Mouse (Mus musculus): ENCODE data around the gene Plppr2. TPM values are rescaled to one million over a fixed set of nuclear protein-coding genes. Genes with fewer than 3 reads are reported as not detected.

Gene Plppr2
- polyA plus RNA-seq (2017; shearing (Covaris generic)) = 2.8 TPM

GRCm38 (mm10) chr9:21936692-21937570 is at the start of gene Plppr2:
Gene Plppr2, plus strand, starts transcription at chr9:21937033.

GRCm38 (mm10) chr9:21918035-21918592 is 18.7 kb upstream of the Plppr2 start, which contains the start of gene Rab3d:
Gene Rab3d, minus strand, starts transcription at chr9:21918192.

GRCm38 (mm10) chr9:21927208-21927753 is 9.6 kb upstream of the Plppr2 start, which contains the start of the genes Ccdc159 and Tmem205:
Gene Ccdc159, plus strand, starts transcription at chr9:21927471.
Gene Tmem205, minus strand, starts transcription at chr9:21927556.

GRCm38 (mm10) chr9:21955570-21956281 is 18.9 kb downstream of the Plppr2 start, which contains the start of gene Swsap1:
Gene Swsap1, plus strand, starts transcription at chr9:21955755.

GRCm38 (mm10) chr9:21963417-21963816 is 26.6 kb downstream of the Plppr2 start, which contains the start of gene Epor:
Gene Epor, minus strand, starts transcription at chr9:21963506.

GRCm38 (mm10) chr9:21989230-21990110 is 52.6 kb downstream of the Plppr2 start, which contains the start of gene Rgl3:
Gene Rgl3, minus strand, starts transcription at chr9:21989446.

Other genes starting within 250 kb of the Plppr2 start
- 31.9 TPM for gene Ldlr, start 213.6 kb upstream of the Plppr2 start, polyA plus RNA-seq (2017; shearing (Covaris generic))
- 1.4 TPM for gene Spc24, start 176.7 kb upstream of the Plppr2 start, polyA plus RNA-seq (2017; shearing (Covaris generic))
- gene Kank2, start 138.3 kb upstream of the Plppr2 start, polyA plus RNA-seq (2017; shearing (Covaris generic)) = 0.15 TPM
- 0.45 TPM for gene Angptl8, start 101.5 kb upstream of the Plppr2 start, polyA plus RNA-seq (2017; shearing (Covaris generic))
- gene Dock6, start 84.4 kb upstream of the Plppr2 start, polyA plus RNA-seq (2017; shearing (Covaris generic)) = 5.8 TPM
- gene Rab3d, start 18.8 kb upstream of the Plppr2 start, polyA plus RNA-seq (2017; shearing (Covaris generic)) = 9.4 TPM
- gene Ccdc159, start 9.6 kb upstream of the Plppr2 start, polyA plus RNA-seq (2017; shearing (Covaris generic)) = 0.54 TPM
- 0.51 TPM for gene Tmem205, start 9.5 kb upstream of the Plppr2 start, polyA plus RNA-seq (2017; shearing (Covaris generic))
- 5.5 TPM for gene Swsap1, start 18.7 kb downstream of the Plppr2 start, polyA plus RNA-seq (2017; shearing (Covaris generic))
- not detected for gene Epor, start 26.5 kb downstream of the Plppr2 start, polyA plus RNA-seq (2017; shearing (Covaris generic))
- gene Rgl3, start 52.4 kb downstream of the Plppr2 start, polyA plus RNA-seq (2017; shearing (Covaris generic)) = not detected
- gene Ccdc151, start 65.6 kb downstream of the Plppr2 start, polyA plus RNA-seq (2017; shearing (Covaris generic)) = not detected
- gene Prkcsh, start 65.8 kb downstream of the Plppr2 start, polyA plus RNA-seq (2017; shearing (Covaris generic)) = 58.9 TPM
- gene Elavl3, start 115.0 kb downstream of the Plppr2 start, polyA plus RNA-seq (2017; shearing (Covaris generic)) = 0.16 TPM
- gene Gm49318, start 134.2 kb downstream of the Plppr2 start, polyA plus RNA-seq (2017; shearing (Covaris generic)) = not detected
- gene Zfp653, start 134.3 kb downstream of the Plppr2 start, polyA plus RNA-seq (2017; shearing (Covaris generic)) = 20.1 TPM
- 25.1 TPM for gene Ecsit, start 148.4 kb downstream of the Plppr2 start, polyA plus RNA-seq (2017; shearing (Covaris generic))
- not detected for gene Cnn1, start 162.2 kb downstream of the Plppr2 start, polyA plus RNA-seq (2017; shearing (Covaris generic))
- 28.6 TPM for gene Elof1, start 180.1 kb downstream of the Plppr2 start, polyA plus RNA-seq (2017; shearing (Covaris generic))
- gene Acp5, start 198.7 kb downstream of the Plppr2 start, polyA plus RNA-seq (2017; shearing (Covaris generic)) = 193 TPM
- gene Pigyl, start 219.8 kb downstream of the Plppr2 start, polyA plus RNA-seq (2017; shearing (Covaris generic)) = 10.7 TPM

Measured in effector memory CD4-positive, alpha-beta T cell, adult 7 months (primary cell).